Mouse (Mus musculus) frontal cortex, adult (tissue): Measurements from ENCODE around the gene Ddit4.
"Not testable (repeated sequence)": the region's sequence is repeated elsewhere in the genome, so short reads cannot be mapped to it uniquely, and the experiment has no call there.

Source experiments
- ATAC-seq: cut with Nextera tagmentation; 2 replicates; pipeline ENCODE4 v1.9.2; 2017; ENCODE audit warnings: mild to moderate bottlenecking, moderate library complexity, mixed read lengths; ENCODE audit not compliant: low TSS enrichment

The Ddit4 gene

GRCm38 (mm10) chr10:59951211-59952151 lies at the start of gene Ddit4:
Gene Ddit4 (minus strand): TSS chr10:59951834.
- peak; percentile 83 for ATAC-seq

GRCm38 (mm10) chr10:59999057-59999456 lies 47.4 kb upstream of the Ddit4 start:
- ATAC-seq: no peak

GRCm38 (mm10) chr10:59997591-59997990 lies 46.0 kb upstream of the Ddit4 start:
- ATAC-seq: no peak

GRCm38 (mm10) chr10:59995889-59996288 lies 44.3 kb upstream of the Ddit4 start:
- no peak for ATAC-seq

GRCm38 (mm10) chr10:59993813-59994212 lies 42.2 kb upstream of the Ddit4 start:
- not testable (repeated sequence) for ATAC-seq

GRCm38 (mm10) chr10:59992024-59992423 lies 40.4 kb upstream of the Ddit4 start:
- no peak for ATAC-seq

GRCm38 (mm10) chr10:59991262-59991880 lies 39.7 kb upstream of the Ddit4 start:
- no peak for ATAC-seq

- ATAC-seq: no peak
Measured at GRCm38 (mm10) chr10:59990393-59990792, 38.8 kb upstream of the Ddit4 start.

- ATAC-seq: no peak
Measured at GRCm38 (mm10) chr10:59988036-59988435, 36.4 kb upstream of the Ddit4 start.

- ATAC-seq: no peak
Measured at GRCm38 (mm10) chr10:59982379-59982873, 30.8 kb upstream of the Ddit4 start.

GRCm38 (mm10) chr10:59981792-59982191 lies 30.2 kb upstream of the Ddit4 start:
- no peak for ATAC-seq

- no peak for ATAC-seq
Measured at GRCm38 (mm10) chr10:59981336-59981735, 29.7 kb upstream of the Ddit4 start.

- no peak for ATAC-seq
Measured at GRCm38 (mm10) chr10:59980815-59981244, 29.2 kb upstream of the Ddit4 start.

GRCm38 (mm10) chr10:59978873-59979743 lies 27.5 kb upstream of the Ddit4 start:
- peak; percentile 56 for ATAC-seq

GRCm38 (mm10) chr10:59978401-59978800 lies 26.8 kb upstream of the Ddit4 start:
- no peak for ATAC-seq

- ATAC-seq: peak; percentile 39
Measured at GRCm38 (mm10) chr10:59977715-59978343, 26.2 kb upstream of the Ddit4 start.

GRCm38 (mm10) chr10:59977141-59977540 lies 25.5 kb upstream of the Ddit4 start:
- ATAC-seq: no peak

GRCm38 (mm10) chr10:59974786-59975185 lies 23.2 kb upstream of the Ddit4 start:
- ATAC-seq: no peak

GRCm38 (mm10) chr10:59974191-59974664 lies 22.6 kb upstream of the Ddit4 start:
- ATAC-seq: 0 out of 2 replicates have a peak, but pooled peaks have one; percentile 5

GRCm38 (mm10) chr10:59973400-59973799 lies 21.8 kb upstream of the Ddit4 start:
- ATAC-seq: no peak

- ATAC-seq: no peak
Measured at GRCm38 (mm10) chr10:59972999-59973398, 21.4 kb upstream of the Ddit4 start.
